Mouse (Mus musculus) forebrain, embryonic 13.5 days (tissue): Measurements from ENCODE around the gene Clec9a. TPM values are rescaled to one million over a fixed set of nuclear protein-coding genes. Genes with fewer than 3 reads are reported as not detected.

ENCODE experiments used
- ATAC-seq: fragments of 200-750 bp; cut with Nextera tagmentation; 2 replicates; pipeline ENCODE4 v1.8.0; 2017
- H3K27ac ChIP-seq: fragments of 300-500 bp; sonication (generic); 2 replicates; pipeline ENCODE4 v1.5.1; 2015; ENCODE audit warnings: inconsistent platforms, mild to moderate bottlenecking, moderate library complexity
- H3K27me3 ChIP-seq: fragments of 300-500 bp; sonication (generic); 2 replicates; pipeline ENCODE4 v1.6.1; 2015; ENCODE audit warnings: mild to moderate bottlenecking, inconsistent platforms
- H3K36me3 ChIP-seq: fragments of 300-500 bp; sonication (generic); 2 replicates; pipeline ENCODE4 v1.6.1; 2015; ENCODE audit warnings: mild to moderate bottlenecking, inconsistent platforms; ENCODE audit not compliant: poor library complexity, severe bottlenecking
- H3K4me1 ChIP-seq: fragments of 300-500 bp; sonication (generic); 2 replicates; pipeline ENCODE4 v1.6.1; 2015; ENCODE audit warnings: inconsistent platforms
- H3K4me2 ChIP-seq: fragments of 300-500 bp; sonication (generic); 2 replicates; pipeline ENCODE4 v1.6.1; 2015; ENCODE audit warnings: inconsistent platforms, mild to moderate bottlenecking, moderate library complexity
- H3K4me3 ChIP-seq: fragments of 300-500 bp; sonication (generic); 2 replicates; pipeline ENCODE4 v1.5.1; 2015; ENCODE audit warnings: mild to moderate bottlenecking, inconsistent platforms
- H3K9ac ChIP-seq: fragments of 300-500 bp; sonication (generic); 2 replicates; pipeline ENCODE4 v1.6.1; 2015; ENCODE audit warnings: mild to moderate bottlenecking, inconsistent platforms
- H3K9me3 ChIP-seq: fragments of 300-500 bp; sonication (generic); replicated peaks from 2 replicates; pipeline ENCODE4 v1.6.1; 2016; ENCODE audit warnings: inconsistent platforms
- WGBS: fragments of 180-500 bp; shearing (Covaris S2); methylation state at CpG from one replicate; pipeline ENCODE4 v1.1.7; 2015; 5-methylcytosine and 5-hydroxymethylcytosine counted together
- polyA plus RNA-seq: library from polyadenylated mRNA; unstranded; fragments of >200 nt; fragmentation: Nextera tagmentation; extraction: Ambion mirVana; gene quantifications from 2 replicates; pipeline ENCODE4 v1.2.1, GENCODE M21; 2015

Gene Clec9a
- polyA plus RNA-seq, 1 experiment from 2014 or later, result 0.15 TPM

DNA sequence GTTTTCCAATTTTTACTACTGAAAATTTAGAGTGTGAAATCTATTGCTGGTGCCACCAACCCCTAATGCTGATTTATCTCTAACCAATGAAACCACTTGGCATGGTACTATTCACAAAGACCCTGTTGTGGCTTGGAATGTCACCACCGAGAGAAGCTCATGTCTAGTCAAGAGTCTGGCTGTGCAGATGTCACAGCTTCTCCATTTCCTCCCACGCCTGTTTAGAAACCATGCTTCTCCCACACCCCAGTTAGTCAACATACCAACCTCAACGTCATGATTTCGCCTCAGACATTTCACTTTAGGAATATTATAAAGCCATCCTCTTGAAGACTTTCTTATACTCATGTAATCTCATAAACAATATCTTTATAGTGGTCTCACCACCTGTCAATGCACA, 18.6 kb downstream of the Clec9a start:
- H3K27ac ChIP-seq, result no peak overlapping the region
- no peaks in the 10 kb centered on the region for H3K9me3 ChIP-seq
- no peaks in the 10 kb centered on the region for H3K36me3 ChIP-seq
- ATAC-seq, result no peak
- H3K4me3 ChIP-seq, result no peak overlapping the region
- 73% methylated on average over 4 of the region's 4 CpGs for WGBS
- H3K4me1 ChIP-seq, result 0 out of 2 replicates have a peak, but pooled peaks cover 5% of the 10 kb centered on the region
- H3K27me3 ChIP-seq, result no peaks in the 10 kb centered on the region
- no peak overlapping the region for H3K4me2 ChIP-seq
- no peak overlapping the region for H3K9ac ChIP-seq

DNA sequence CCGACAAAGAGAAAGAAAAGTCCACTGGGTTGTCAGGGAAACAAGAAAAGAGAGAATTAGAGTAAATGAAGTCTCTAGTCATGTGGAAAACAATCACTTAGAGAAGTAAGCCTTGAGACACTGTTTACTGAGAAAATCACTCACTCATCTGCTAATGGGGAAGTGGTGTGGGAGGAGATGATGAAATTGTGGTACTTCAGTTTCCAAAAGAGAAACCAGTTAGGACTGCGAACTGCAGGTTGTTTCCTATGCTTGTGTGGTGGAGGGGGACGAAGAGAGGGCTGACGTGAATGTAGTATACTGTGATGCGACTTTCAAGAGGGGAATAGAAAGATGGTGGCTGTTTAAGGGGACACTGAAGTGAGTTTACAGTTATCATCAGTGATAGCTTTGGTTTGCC, 25.6 kb downstream of the Clec9a start:
- no peak for ATAC-seq
- 44% methylated on average over 5 of the region's 5 CpGs for WGBS
- H3K27ac ChIP-seq, result no peak overlapping the region
- no peak overlapping the region for H3K4me3 ChIP-seq
- no peaks in the 10 kb centered on the region for H3K4me1 ChIP-seq
- H3K9me3 ChIP-seq, result no peaks in the 10 kb centered on the region
- no peak overlapping the region for H3K4me2 ChIP-seq
- H3K27me3 ChIP-seq, result no peaks in the 10 kb centered on the region
- H3K36me3 ChIP-seq, result no peaks in the 10 kb centered on the region
- H3K9ac ChIP-seq, result no peak overlapping the region

DNA sequence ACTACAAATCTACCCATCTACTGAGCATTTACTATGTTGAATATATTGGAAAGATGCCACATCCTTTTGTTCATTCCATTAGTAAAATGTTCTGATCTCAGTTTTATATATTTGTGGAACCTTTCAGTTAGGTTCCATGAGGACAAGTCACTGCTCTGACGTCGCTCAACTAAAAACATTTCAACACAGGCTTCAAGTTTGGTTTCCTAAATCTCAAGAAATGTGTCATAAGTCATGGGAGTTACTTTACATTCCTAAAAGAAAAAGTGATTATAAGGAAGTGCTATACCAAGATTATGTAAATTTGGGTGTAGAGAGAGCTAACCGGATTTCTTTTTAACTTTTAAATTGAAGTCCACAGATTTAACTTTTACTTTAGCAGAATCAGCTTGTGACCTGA, 27.4 kb downstream of the Clec9a start:
- H3K9me3 ChIP-seq, result no peaks in the 10 kb centered on the region
- H3K4me1 ChIP-seq, result no peaks in the 10 kb centered on the region
- H3K27me3 ChIP-seq, result no peaks in the 10 kb centered on the region
- no peak overlapping the region for H3K4me2 ChIP-seq
- 86% methylated on average over 3 of the region's 3 CpGs for WGBS
- no peak overlapping the region for H3K4me3 ChIP-seq
- no peak overlapping the region for H3K27ac ChIP-seq
- H3K9ac ChIP-seq, result no peak overlapping the region
- ATAC-seq, result no peak
- no peaks in the 10 kb centered on the region for H3K36me3 ChIP-seq

DNA sequence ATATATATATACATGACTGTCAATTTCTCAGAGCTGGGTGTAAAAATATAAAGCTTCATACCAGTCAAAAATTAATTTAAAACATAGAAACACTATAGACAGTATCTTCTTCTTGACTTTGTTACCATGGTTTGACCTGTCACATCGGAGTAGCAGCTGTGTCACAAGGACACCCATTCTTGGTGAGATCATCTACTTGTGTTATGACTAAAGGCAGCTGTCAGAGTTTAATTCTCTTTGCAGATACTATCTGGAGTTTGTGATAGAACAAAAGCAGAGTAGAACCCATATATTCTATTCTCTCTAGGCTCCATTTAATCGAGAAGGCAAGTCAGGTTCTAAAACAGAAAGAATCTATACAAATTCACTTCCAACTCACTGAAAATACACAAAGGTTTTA, 29.4 kb downstream of the Clec9a start:
- no peaks in the 10 kb centered on the region for H3K9me3 ChIP-seq
- no peaks in the 10 kb centered on the region for H3K27me3 ChIP-seq
- no peak overlapping the region for H3K4me3 ChIP-seq
- no peaks in the 10 kb centered on the region for H3K4me1 ChIP-seq
- ATAC-seq, result no peak
- no peak overlapping the region for H3K27ac ChIP-seq
- H3K36me3 ChIP-seq, result no peaks in the 10 kb centered on the region
- WGBS, result 92% methylated on average over 2 of the region's 2 CpGs
- H3K9ac ChIP-seq, result no peak overlapping the region
- H3K4me2 ChIP-seq, result no peak overlapping the region

DNA sequence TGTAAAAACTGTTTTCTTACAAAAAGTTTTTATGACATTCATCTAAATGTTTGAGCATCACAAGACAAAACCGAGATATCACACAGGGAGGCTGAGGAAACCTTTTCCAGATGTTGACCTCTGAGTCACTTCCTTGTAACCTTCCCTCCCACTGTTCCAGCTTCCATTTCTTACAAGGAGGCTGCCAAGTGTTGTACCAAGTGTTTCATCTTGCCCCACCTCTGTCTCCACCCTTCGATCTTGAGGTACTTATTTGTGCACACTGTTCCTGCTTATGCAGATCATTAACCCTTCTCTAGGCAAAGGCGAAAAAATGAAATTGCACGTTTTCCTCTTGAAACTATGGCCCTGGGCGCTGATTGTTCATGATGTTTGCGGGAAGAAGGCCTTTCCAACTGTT, 41.1 kb downstream of the Clec9a start:
- no peaks in the 10 kb centered on the region for H3K36me3 ChIP-seq
- 81% methylated on average over 6 of the region's 6 CpGs for WGBS
- no peaks in the 10 kb centered on the region for H3K27me3 ChIP-seq
- H3K4me2 ChIP-seq, result no peak overlapping the region
- no peak overlapping the region for H3K4me3 ChIP-seq
- H3K27ac ChIP-seq, result no peak overlapping the region
- H3K9me3 ChIP-seq, result no peaks in the 10 kb centered on the region
- no peak overlapping the region for H3K9ac ChIP-seq
- no peak for ATAC-seq
- no peaks in the 10 kb centered on the region for H3K4me1 ChIP-seq

DNA sequence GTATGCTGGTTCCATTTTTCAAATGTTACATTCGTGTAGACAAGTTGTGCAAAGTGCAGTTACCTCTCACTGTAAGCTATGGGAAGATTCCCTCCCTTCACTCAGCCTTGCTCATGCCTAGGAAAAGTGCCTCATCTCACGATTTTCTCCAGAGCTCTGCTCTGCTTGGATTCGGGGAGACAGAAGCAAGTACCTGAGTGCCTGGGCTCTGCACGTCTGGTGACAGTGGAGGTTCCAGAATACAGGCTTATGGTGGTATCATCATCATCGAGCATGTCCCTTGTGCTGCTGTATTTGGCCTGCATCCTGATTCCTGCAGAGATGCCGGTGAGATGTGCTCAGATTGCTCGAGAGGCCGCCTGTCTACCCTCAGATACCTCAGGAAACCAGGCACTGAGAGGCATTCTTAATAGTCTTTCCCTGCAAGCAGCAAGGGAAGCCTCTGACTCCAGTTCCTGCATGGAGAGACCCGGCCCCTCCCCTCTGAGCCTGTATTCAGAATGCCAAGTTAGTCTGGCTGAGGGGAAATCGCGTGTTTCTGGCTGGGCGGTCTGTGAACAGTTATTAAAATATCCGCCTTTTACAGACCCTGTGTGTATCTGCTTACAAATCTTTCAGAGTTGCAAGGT, 42.9 kb downstream of the Clec9a start, which contains the start of gene Clec1a:
Gene Clec1a (minus strand): TSS at position 590 of the 629 bp plus-strand sequence.
- no peak within 1 kb of the TSS for H3K27ac ChIP-seq
- no peaks in the 10 kb centered on the region for H3K4me1 ChIP-seq
- ATAC-seq, result no peak
- H3K36me3 ChIP-seq, result no peaks in the 10 kb centered on the region
- H3K27me3 ChIP-seq, result no peaks in the 10 kb centered on the region
- no peak within 1 kb of the TSS for H3K4me3 ChIP-seq
- 65% methylated on average over 13 of the region's 13 CpGs for WGBS
- no peaks in the 10 kb centered on the region for H3K9me3 ChIP-seq
- H3K9ac ChIP-seq, result no peak within 1 kb of the TSS
- no peak within 1 kb of the TSS for H3K4me2 ChIP-seq

DNA sequence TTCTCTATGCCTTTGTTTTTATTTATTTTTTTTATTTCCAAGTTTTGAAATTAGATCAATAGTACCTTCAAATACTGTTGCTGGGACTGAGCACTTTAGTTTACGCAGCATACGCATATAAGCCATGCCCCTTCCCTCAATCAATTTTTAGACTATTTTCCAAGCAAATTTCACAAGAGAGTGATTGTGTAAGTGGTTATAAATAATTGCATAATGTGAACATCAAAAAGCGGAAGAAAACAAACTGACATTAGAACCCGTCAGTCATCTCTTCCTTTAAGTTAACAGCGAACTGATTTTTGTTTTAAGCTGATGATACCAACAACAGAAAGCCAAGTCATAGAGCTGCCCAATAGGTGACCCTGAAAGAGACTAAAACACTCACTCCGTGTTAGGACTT, 62.7 kb downstream of the Clec9a start:
- no peak for ATAC-seq
- Histone ChIP-seq H3K27ac (no peak overlapping the region), H3K4me1 (no peaks in the 10 kb centered on the region), H3K36me3 (no peaks in the 10 kb centered on the region), H3K9ac (no peak overlapping the region), H3K4me3 (no peak overlapping the region), H3K4me2 (no peak overlapping the region), H3K9me3 (no peaks in the 10 kb centered on the region), H3K27me3 (no peaks in the 10 kb centered on the region)
- 93% methylated on average over 6 of the region's 6 CpGs for WGBS

DNA sequence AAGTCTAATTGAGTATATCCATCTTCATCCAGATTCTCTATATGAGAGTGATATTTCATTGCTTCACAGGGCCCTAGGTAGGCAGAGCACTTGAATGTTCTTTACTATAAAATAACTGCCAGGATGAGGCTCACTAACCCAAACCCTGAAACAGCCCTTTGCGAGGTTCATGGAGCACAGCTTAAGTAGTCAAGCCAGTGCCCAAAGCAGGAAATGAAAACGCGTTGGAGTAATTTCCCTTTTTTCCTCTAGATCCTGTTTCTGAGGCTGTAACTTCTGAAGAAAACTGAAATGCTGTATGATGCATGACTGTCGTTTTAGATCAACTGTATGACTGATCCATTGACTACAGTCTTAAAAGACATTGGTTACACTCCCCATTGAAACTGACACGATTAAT, 64.0 kb downstream of the Clec9a start:
- no peak for ATAC-seq
- Histone ChIP-seq H3K4me2 (no peak overlapping the region), H3K27ac (no peak overlapping the region), H3K36me3 (no peaks in the 10 kb centered on the region), H3K4me1 (no peaks in the 10 kb centered on the region), H3K9me3 (no peaks in the 10 kb centered on the region), H3K4me3 (no peak overlapping the region), H3K9ac (no peak overlapping the region), H3K27me3 (no peaks in the 10 kb centered on the region)
- WGBS, result 87% methylated on average over 5 of the region's 5 CpGs

Other genes starting within 250 kb of the Clec9a start
- gene Clec2d, start 228.2 kb upstream of the Clec9a start, polyA plus RNA-seq, result not detected in 2 replicates
- not detected in 2 replicates for gene Cd69, start 133.4 kb upstream of the Clec9a start, polyA plus RNA-seq
- gene 4922502D21Rik, start 77.1 kb upstream of the Clec9a start, polyA plus RNA-seq, result not detected in 2 replicates
- gene Clec12a, start 66.2 kb upstream of the Clec9a start, polyA plus RNA-seq, result 0.06 and 0.13 TPM in 2 replicates
- 0.12 TPM in 1 of 2 replicates, not detected in the other for gene Clec12b, start 23.0 kb upstream of the Clec9a start, polyA plus RNA-seq
- 3.6 and 4.8 TPM in 2 replicates for gene Clec1b, start 11.6 kb upstream of the Clec9a start, polyA plus RNA-seq
- gene Clec1a, start 43.1 kb downstream of the Clec9a start, polyA plus RNA-seq, result 0.89 and 1.1 TPM in 2 replicates
- gene Olr1, start 98.3 kb downstream of the Clec9a start, polyA plus RNA-seq, result not detected in 2 replicates
- gene Tmem52b, start 103.7 kb downstream of the Clec9a start, polyA plus RNA-seq, result not detected in 2 replicates
- 125 and 126 TPM in 2 replicates for gene Gabarapl1, start 124.3 kb downstream of the Clec9a start, polyA plus RNA-seq
- gene Klre1, start 169.0 kb downstream of the Clec9a start, polyA plus RNA-seq, result not detected in 2 replicates
- not detected in 2 replicates for gene Klrd1, start 182.9 kb downstream of the Clec9a start, polyA plus RNA-seq
- 0.14 and 0.18 TPM in 2 replicates for gene Klrk1, start 215.0 kb downstream of the Clec9a start, polyA plus RNA-seq
- gene Klrc3, start 234.5 kb downstream of the Clec9a start, polyA plus RNA-seq, result not detected in 2 replicates